Mouse (Mus musculus): ENCODE results near the gene Birc6.

DNA sequence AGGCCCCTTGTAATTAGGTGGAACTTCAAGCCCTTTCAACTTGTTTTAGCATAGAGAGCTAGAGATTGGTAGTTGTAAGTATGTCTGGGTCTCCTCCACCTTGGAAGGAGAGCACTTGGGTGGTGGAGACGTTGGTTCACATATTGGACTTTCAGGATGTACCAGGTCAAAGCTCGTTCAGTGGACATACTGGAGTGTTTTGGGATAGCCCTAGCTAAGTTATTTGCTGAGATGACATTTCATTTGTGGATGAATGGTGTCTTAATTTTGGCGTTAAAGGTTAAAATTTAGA is 1.4 kb downstream of the Birc6 start:
- TF ChIP-seq CTCF (IDR thresholded peaks at IDR 0.05; ENCODE audit: control insufficient read depth, insufficient read depth, insufficient read length): no peak
- no peak for TF ChIP-seq CEBPB (IDR thresholded peaks at IDR 0.05; ENCODE audit: low read depth)
- no peak for TF ChIP-seq USF1 (IDR thresholded peaks at IDR 0.05; ENCODE audit: low read depth)
